Mouse (Mus musculus): ENCODE measurements at regions not wholly inside any gene's neighbourhood (a gene's known extent, or its start where the extent isn't known, plus 50 kb on each side); places are given as distances from the start of the nearest gene placed in this dataset.

DNA sequence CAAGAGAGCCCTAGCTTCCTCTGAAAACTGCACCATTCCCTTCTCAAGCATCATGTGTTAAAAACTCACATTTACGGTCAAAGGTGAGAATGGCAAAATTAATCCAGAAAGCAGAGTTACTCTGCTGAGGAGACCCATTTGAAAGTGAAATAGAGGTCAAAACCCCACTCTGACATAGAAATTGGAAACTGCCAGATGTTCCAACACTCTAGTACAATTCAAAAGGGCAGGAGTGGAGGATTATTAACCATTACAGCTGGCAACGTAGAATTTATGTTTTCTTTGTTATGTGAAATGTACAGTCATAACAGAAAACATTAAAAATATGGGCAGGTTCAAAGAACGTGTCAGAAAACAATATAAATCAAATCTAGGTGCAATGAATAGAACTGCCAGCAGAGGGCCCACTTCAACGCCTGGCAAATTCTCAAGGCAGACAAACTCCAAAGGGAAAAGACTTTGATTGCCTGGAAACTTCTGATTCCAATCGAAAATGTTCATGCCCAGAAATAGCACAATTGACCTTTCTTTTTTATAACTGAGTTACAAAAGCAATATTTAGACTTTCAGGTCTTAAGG lies 54.2 kb upstream of the Rfpl4b start:
- Histone ChIP-seq H3K27ac (ENCODE audit: low read depth) (no peak overlapping the region), H3K36me3 (ENCODE audit: control insufficient read depth, insufficient read depth, low read length) (no peaks in the 10 kb centered on the region), H3K9me3 (ENCODE audit: control insufficient read depth, low read length) (no peaks in the 10 kb centered on the region), H3K4me2 (ENCODE audit: low read length) (no peak overlapping the region), H3K9ac (ENCODE audit: low read length) (no peak overlapping the region), H3K4me1 (replicated peaks; ENCODE audit: control insufficient read depth, insufficient read depth, low read length) (no peaks in the 10 kb centered on the region), H3K27me3 (replicated peaks; ENCODE audit: control insufficient read depth, insufficient read depth, low read length) (no peaks in the 10 kb centered on the region), H3K4me3 (ENCODE audit: low read depth, low read length) (no peak overlapping the region)
- WGBS: 20% methylated on average over 5 of the region's 5 CpGs
- DNase-seq (ENCODE audit: low spot score) (peak; percentile 68), ATAC-seq (replicated peaks; ENCODE audit: low FRiP score, low TSS enrichment, low read depth) (no peak)

- Histone ChIP-seq H3K4me2 (ENCODE audit: low read length) (no peak overlapping the region), H3K4me3 (ENCODE audit: low read depth, low read length) (no peak overlapping the region), H3K27ac (ENCODE audit: low read depth) (no peak overlapping the region), H3K4me1 (replicated peaks; ENCODE audit: control insufficient read depth, insufficient read depth, low read length) (no peaks in the 10 kb centered on the region), H3K27me3 (replicated peaks; ENCODE audit: control insufficient read depth, insufficient read depth, low read length) (no peaks in the 10 kb centered on the region), H3K36me3 (ENCODE audit: control insufficient read depth, insufficient read depth, low read length) (no peaks in the 10 kb centered on the region), H3K9ac (ENCODE audit: low read length) (no peak overlapping the region), H3K9me3 (ENCODE audit: control insufficient read depth, low read length) (no peaks in the 10 kb centered on the region)
- WGBS: 94% methylated on average over 7 of the region's 7 CpGs
- ATAC-seq (replicated peaks; ENCODE audit: low FRiP score, low TSS enrichment, low read depth) (no peak), DNase-seq (ENCODE audit: low spot score) (no peak)
Observed at GRCm38 (mm10) chr10:38879271-38879670, 57.7 kb upstream of the Rfpl4b start.

DNA sequence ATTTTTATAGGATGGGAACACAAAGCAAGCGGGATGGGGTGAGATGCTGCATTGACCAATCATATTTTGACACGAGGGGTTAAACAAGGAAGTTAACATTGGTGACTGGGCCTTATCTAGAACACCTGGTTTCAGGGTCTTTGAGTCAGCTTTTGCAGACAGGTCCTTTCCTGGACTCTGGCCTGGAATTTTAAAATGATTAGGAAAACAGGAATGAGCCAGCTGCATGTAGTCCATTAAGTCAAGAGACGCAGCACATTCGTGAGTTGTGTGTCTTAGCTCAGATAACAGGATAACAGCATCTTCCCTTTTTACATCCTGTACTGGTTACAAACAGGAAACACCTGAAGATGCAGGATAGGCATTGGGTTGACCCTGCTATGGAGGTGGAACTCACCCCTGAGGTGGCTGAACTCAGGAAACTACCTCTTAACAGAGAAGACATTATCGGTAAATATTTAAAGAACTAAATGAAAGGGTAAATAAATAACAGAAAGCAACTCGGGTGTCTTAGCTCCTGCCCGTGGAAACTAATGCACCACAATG lies 59.1 kb upstream of the Rfpl4b start:
- Histone ChIP-seq H3K27me3 (replicated peaks; ENCODE audit: control insufficient read depth, insufficient read depth, low read length) (no peaks in the 10 kb centered on the region), H3K9me3 (ENCODE audit: control insufficient read depth, low read length) (no peaks in the 10 kb centered on the region), H3K9ac (ENCODE audit: low read length) (no peak overlapping the region), H3K4me1 (replicated peaks; ENCODE audit: control insufficient read depth, insufficient read depth, low read length) (no peaks in the 10 kb centered on the region), H3K4me3 (ENCODE audit: low read depth, low read length) (no peak overlapping the region), H3K36me3 (ENCODE audit: control insufficient read depth, insufficient read depth, low read length) (no peaks in the 10 kb centered on the region), H3K4me2 (ENCODE audit: low read length) (no peak overlapping the region), H3K27ac (ENCODE audit: low read depth) (no peak overlapping the region)
- WGBS: 55% methylated on average over 7 of the region's 7 CpGs
- no peak for DNase-seq (ENCODE audit: low spot score)
- ATAC-seq (replicated peaks; ENCODE audit: low FRiP score, low TSS enrichment, low read depth): no peak

DNA sequence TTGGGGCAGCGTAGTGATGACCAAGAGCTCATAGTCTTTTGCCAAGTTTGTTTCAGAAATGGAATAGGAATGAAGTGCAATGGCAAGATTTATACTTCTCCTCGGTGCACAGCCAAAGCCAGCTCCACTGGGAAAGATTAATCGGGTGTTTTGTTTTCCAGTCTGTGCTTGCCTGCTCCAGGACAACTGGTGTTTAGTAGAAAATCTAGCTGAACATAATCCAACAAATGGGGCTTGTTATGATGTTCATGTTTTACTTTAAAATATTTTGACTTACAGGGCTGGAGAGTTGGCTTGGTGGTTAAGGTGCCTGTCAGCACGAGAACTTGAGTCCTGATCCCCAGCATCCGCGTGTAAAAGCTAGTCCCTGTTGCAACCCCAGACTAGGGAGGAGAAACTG lies 60.6 kb upstream of the Rfpl4b start:
- no peaks in the 10 kb centered on the region for H3K36me3 ChIP-seq (ENCODE audit: control insufficient read depth, insufficient read depth, low read length)
- DNase-seq (ENCODE audit: low spot score) (no peak), ATAC-seq (replicated peaks; ENCODE audit: low FRiP score, low TSS enrichment, low read depth) (no peak)
- no peaks in the 10 kb centered on the region for H3K27me3 ChIP-seq (replicated peaks; ENCODE audit: control insufficient read depth, insufficient read depth, low read length)
- H3K9ac ChIP-seq (ENCODE audit: low read length): no peak overlapping the region
- no peak overlapping the region for H3K4me2 ChIP-seq (ENCODE audit: low read length)
- no peak overlapping the region for H3K4me3 ChIP-seq (ENCODE audit: low read depth, low read length)
- H3K27ac ChIP-seq (ENCODE audit: low read depth): no peak overlapping the region
- no peaks in the 10 kb centered on the region for H3K4me1 ChIP-seq (replicated peaks; ENCODE audit: control insufficient read depth, insufficient read depth, low read length)
- WGBS: 80% methylated on average over 6 of the region's 6 CpGs
- no peaks in the 10 kb centered on the region for H3K9me3 ChIP-seq (ENCODE audit: control insufficient read depth, low read length)

DNA sequence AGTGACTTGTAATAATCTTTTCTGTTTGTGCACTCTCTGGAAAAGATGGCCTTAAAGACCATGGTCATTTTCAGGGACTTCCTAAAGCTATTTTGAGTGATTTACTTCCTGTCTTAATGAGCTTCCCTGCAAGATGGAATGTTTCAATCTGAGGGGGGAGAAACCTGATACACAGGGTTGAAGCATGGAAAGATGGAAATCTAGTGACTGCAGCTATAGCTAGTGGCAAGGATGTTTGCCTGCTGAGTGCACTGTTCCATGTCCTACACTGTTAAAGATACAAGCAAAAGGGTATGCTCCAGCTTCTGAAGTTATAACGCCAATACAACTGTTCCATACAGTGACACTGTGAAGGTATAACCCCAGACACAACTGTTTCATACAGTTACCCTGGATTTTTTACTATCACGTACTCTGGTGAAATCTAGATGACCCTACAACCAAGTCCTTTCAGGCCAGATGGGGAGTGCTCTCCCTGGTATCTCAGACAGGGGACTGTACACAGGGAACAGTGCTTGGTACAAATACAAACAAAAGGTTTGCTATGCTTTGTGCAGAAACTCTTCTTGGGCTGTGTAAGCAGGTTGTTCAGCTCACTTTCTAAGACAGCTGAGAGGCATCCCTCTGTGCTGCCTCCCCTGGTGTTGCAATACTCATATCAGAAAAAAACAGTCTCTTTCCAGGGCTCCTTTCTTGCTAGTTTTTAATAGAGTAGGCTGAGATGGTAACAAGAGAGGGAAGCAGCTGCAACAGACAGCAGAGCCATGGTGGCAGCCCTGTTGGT lies 62.4 kb upstream of the Rfpl4b start:
- Histone ChIP-seq H3K4me3 (ENCODE audit: low read depth, low read length) (no peak overlapping the region), H3K9ac (ENCODE audit: low read length) (no peak overlapping the region), H3K4me1 (replicated peaks; ENCODE audit: control insufficient read depth, insufficient read depth, low read length) (no peaks in the 10 kb centered on the region), H3K36me3 (ENCODE audit: control insufficient read depth, insufficient read depth, low read length) (no peaks in the 10 kb centered on the region), H3K4me2 (ENCODE audit: low read length) (no peak overlapping the region), H3K27ac (ENCODE audit: low read depth) (no peak overlapping the region), H3K27me3 (replicated peaks; ENCODE audit: control insufficient read depth, insufficient read depth, low read length) (no peaks in the 10 kb centered on the region), H3K9me3 (ENCODE audit: control insufficient read depth, low read length) (no peaks in the 10 kb centered on the region)
- DNase-seq (ENCODE audit: low spot score) (no peak), ATAC-seq (replicated peaks; ENCODE audit: low FRiP score, low TSS enrichment, low read depth) (no peak)
- 76% methylated on average over 2 of the region's 2 CpGs for WGBS

GRCm38 (mm10) chr10:38884641-38885040 lies 63.1 kb upstream of the Rfpl4b start:
- DNase-seq (ENCODE audit: low spot score) (no peak), ATAC-seq (replicated peaks; ENCODE audit: low FRiP score, low TSS enrichment, low read depth) (no peak)
- WGBS: 83% methylated on average over 4 of the region's 4 CpGs
- Histone ChIP-seq H3K27me3 (replicated peaks; ENCODE audit: control insufficient read depth, insufficient read depth, low read length) (no peaks in the 10 kb centered on the region), H3K4me3 (ENCODE audit: low read depth, low read length) (no peak overlapping the region), H3K27ac (ENCODE audit: low read depth) (no peak overlapping the region), H3K4me1 (replicated peaks; ENCODE audit: control insufficient read depth, insufficient read depth, low read length) (no peaks in the 10 kb centered on the region), H3K4me2 (ENCODE audit: low read length) (no peak overlapping the region), H3K9ac (ENCODE audit: low read length) (no peak overlapping the region), H3K36me3 (ENCODE audit: control insufficient read depth, insufficient read depth, low read length) (no peaks in the 10 kb centered on the region), H3K9me3 (ENCODE audit: control insufficient read depth, low read length) (no peaks in the 10 kb centered on the region)

DNA sequence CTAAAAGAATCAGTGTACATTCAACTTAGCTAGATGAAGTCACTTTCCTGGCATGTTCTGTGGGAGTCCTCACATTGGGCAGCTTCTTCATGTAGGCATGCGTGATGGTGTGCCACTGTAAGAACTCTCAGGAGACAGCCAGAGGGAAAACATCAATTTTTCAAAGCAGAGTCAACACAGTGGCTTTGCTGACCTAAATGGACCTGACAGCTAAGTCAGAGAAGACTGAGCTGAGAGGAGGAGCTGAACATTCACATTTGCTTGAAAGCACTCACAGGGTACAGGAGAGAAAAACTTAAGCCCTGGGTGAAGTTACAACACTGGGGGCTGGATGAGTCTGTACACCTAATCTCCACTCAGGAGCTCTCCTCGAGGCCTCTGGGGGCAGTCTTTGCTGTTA lies 64.9 kb upstream of the Rfpl4b start:
- ATAC-seq (replicated peaks; ENCODE audit: low FRiP score, low TSS enrichment, low read depth) (no peak), DNase-seq (ENCODE audit: low spot score) (no peak)
- no peak overlapping the region for H3K27ac ChIP-seq (ENCODE audit: low read depth)
- H3K9ac ChIP-seq (ENCODE audit: low read length): no peak overlapping the region
- no peaks in the 10 kb centered on the region for H3K36me3 ChIP-seq (ENCODE audit: control insufficient read depth, insufficient read depth, low read length)
- no peaks in the 10 kb centered on the region for H3K27me3 ChIP-seq (replicated peaks; ENCODE audit: control insufficient read depth, insufficient read depth, low read length)
- H3K4me3 ChIP-seq (ENCODE audit: low read depth, low read length): no peak overlapping the region
- H3K4me1 ChIP-seq (replicated peaks; ENCODE audit: control insufficient read depth, insufficient read depth, low read length): no peaks in the 10 kb centered on the region
- H3K4me2 ChIP-seq (ENCODE audit: low read length): no peak overlapping the region
- H3K9me3 ChIP-seq (ENCODE audit: control insufficient read depth, low read length): no peaks in the 10 kb centered on the region
- 59% methylated on average over 2 of the region's 2 CpGs for WGBS

GRCm38 (mm10) chr10:38887896-38888295 lies 66.3 kb upstream of the Rfpl4b start:
- ATAC-seq (replicated peaks; ENCODE audit: low FRiP score, low TSS enrichment, low read depth): no peak
- Histone ChIP-seq H3K4me2 (ENCODE audit: low read length) (no peak overlapping the region), H3K4me1 (replicated peaks; ENCODE audit: control insufficient read depth, insufficient read depth, low read length) (no peaks in the 10 kb centered on the region), H3K27me3 (replicated peaks; ENCODE audit: control insufficient read depth, insufficient read depth, low read length) (no peaks in the 10 kb centered on the region), H3K27ac (ENCODE audit: low read depth) (no peak overlapping the region), H3K4me3 (ENCODE audit: low read depth, low read length) (no peak overlapping the region), H3K9me3 (ENCODE audit: control insufficient read depth, low read length) (no peaks in the 10 kb centered on the region), H3K36me3 (ENCODE audit: control insufficient read depth, insufficient read depth, low read length) (no peaks in the 10 kb centered on the region), H3K9ac (ENCODE audit: low read length) (no peak overlapping the region)
- DNase-seq (ENCODE audit: low spot score): no peak
- 84% methylated on average over 9 of the region's 9 CpGs for WGBS

- H3K4me1 ChIP-seq (replicated peaks; ENCODE audit: control insufficient read depth, insufficient read depth, low read length): no peaks in the 10 kb centered on the region
- no peak overlapping the region for H3K4me3 ChIP-seq (ENCODE audit: low read depth, low read length)
- H3K27me3 ChIP-seq (replicated peaks; ENCODE audit: control insufficient read depth, insufficient read depth, low read length): no peaks in the 10 kb centered on the region
- DNase-seq (ENCODE audit: low spot score) (no peak), ATAC-seq (replicated peaks; ENCODE audit: low FRiP score, low TSS enrichment, low read depth) (no peak)
- H3K9me3 ChIP-seq (ENCODE audit: control insufficient read depth, low read length): no peaks in the 10 kb centered on the region
- no peak overlapping the region for H3K9ac ChIP-seq (ENCODE audit: low read length)
- no peaks in the 10 kb centered on the region for H3K36me3 ChIP-seq (ENCODE audit: control insufficient read depth, insufficient read depth, low read length)
- H3K27ac ChIP-seq (ENCODE audit: low read depth): no peak overlapping the region
- 65% methylated on average over 1 of the region's 1 CpGs for WGBS
- H3K4me2 ChIP-seq (ENCODE audit: low read length): no peak overlapping the region
Observed at GRCm38 (mm10) chr10:38894706-38895105, 70.6 kb upstream of the Lama4 start.

All from intestine, embryonic 14.5 days (tissue).